Mouse (Mus musculus) kidney, embryonic 15.5 days (tissue): ENCODE data around the gene Neurl3. TPM values are rescaled to one million over a fixed set of nuclear protein-coding genes. Genes with fewer than 3 reads are reported as not detected.

Source experiments
- ATAC-seq: fragments of 200-750 bp; cut with Nextera tagmentation; replicated peaks from 2 replicates; pipeline ENCODE4 v1.8.0; 2017; ENCODE audit warnings: moderate TSS enrichment; ENCODE audit not compliant: low FRiP score
- H3K27ac ChIP-seq: fragments of 300-500 bp; sonication (generic); 2 replicates; pipeline ENCODE4 v1.5.1; 2015; ENCODE audit warnings: mild to moderate bottlenecking, inconsistent platforms
- H3K27me3 ChIP-seq: fragments of 300-500 bp; sonication (generic); 2 replicates; pipeline ENCODE4 v1.6.1; 2015; ENCODE audit warnings: inconsistent platforms
- H3K36me3 ChIP-seq: fragments of 300-500 bp; sonication (generic); 2 replicates; pipeline ENCODE4 v1.6.1; 2015; ENCODE audit warnings: inconsistent platforms
- H3K4me1 ChIP-seq: fragments of 300-500 bp; sonication (generic); 2 replicates; pipeline ENCODE4 v1.6.1; 2015; ENCODE audit warnings: inconsistent platforms
- H3K4me2 ChIP-seq: fragments of 300-500 bp; sonication (generic); 2 replicates; pipeline ENCODE4 v1.6.1; 2015; ENCODE audit warnings: moderate library complexity, mild to moderate bottlenecking, inconsistent platforms
- H3K4me3 ChIP-seq: fragments of 300-500 bp; sonication (generic); replicated peaks from 2 replicates; pipeline ENCODE4 v1.5.1; 2015; ENCODE audit warnings: mild to moderate bottlenecking, inconsistent platforms
- H3K9ac ChIP-seq: fragments of 300-500 bp; sonication (generic); 2 replicates; pipeline ENCODE4 v1.6.1; 2015; ENCODE audit warnings: mild to moderate bottlenecking, inconsistent platforms
- H3K9me3 ChIP-seq: fragments of 300-500 bp; sonication (generic); replicated peaks from 2 replicates; pipeline ENCODE4 v1.6.1; 2016; ENCODE audit warnings: inconsistent platforms
- WGBS: fragments of 180-500 bp; shearing (Covaris S2); methylation state at CpG from one replicate; pipeline ENCODE4 v1.1.7; 2015; ENCODE audit warnings: mixed read lengths; 5-methylcytosine and 5-hydroxymethylcytosine counted together
- polyA plus RNA-seq: library from polyadenylated mRNA; unstranded; fragments of >200 nt; fragmentation: Nextera tagmentation; extraction: Ambion mirVana; gene quantifications from 2 replicates; pipeline ENCODE4 v1.2.1, GENCODE M21; 2015

Gene Neurl3
- polyA plus RNA-seq, 1 experiment from 2014 or later = 16.6 TPM

DNA sequence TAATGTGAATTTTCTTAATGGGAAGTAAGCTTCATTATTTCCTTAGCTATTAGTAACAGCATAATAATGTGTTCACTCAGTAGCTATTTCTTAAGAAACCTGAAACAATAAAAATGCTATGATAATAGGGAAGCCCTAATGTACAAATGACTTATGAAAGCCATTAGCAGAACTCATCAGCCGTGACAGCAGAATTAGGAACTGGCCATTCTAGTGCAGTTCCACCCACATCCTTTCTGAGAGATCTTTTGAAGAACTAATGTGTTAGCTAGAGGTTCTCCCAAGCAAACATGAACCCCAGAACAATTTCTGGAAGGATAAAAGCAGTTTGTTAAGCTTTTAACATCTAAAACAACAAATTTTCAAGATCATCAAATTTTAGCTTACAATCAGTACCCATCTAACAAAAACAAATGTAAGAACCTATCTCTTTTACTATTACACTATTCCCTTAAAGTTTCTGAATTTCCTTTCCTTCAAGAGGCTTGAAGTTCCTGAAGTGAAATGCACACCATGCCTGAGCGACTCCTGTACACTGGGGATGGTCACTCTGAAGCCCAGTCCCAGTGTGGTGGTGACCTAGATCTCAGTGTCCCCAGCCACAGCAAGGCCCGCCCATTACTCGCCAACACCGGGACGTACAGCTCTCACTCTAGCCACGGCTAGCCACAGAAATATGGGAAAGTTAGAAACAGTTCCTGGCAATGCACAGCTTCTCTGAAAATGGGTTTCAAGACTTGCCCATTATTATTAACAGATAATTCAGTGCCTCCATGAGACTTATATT, 43.4 kb downstream of the Neurl3 start:
- 0 out of 2 replicates have a peak, but pooled peaks cover 4% of the 10 kb centered on the region for H3K4me1 ChIP-seq
- no peak overlapping the region for H3K4me2 ChIP-seq
- H3K9ac ChIP-seq = no peak overlapping the region
- 84% methylated on average over 7 of the region's 7 CpGs for WGBS
- no peak overlapping the region for H3K4me3 ChIP-seq
- no peaks in the 10 kb centered on the region for H3K27me3 ChIP-seq
- H3K9me3 ChIP-seq = no peaks in the 10 kb centered on the region
- ATAC-seq = no peak
- H3K27ac ChIP-seq = no peak overlapping the region
- peaks cover 62% of the 10 kb centered on the region for H3K36me3 ChIP-seq

DNA sequence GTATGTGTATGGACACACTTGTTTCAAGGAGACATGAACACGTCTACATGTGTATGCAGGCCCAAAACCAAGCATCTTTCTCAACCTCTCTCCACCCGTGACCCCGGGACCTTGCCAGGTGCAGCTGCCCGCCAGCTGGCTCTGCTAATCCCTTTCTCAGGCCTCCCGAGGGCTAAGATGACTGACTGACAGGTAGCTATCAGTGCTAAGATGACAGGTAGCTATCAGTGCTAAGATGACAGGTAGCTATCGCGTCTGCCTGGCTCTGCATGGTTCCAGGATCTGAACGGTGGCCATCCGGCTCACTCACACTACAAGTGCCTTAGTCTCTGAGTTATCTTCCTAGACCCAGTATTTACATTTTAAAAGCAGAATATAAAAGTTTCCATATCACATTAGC, 46.0 kb downstream of the Neurl3 start:
- Histone ChIP-seq H3K27me3 (no peaks in the 10 kb centered on the region), H3K36me3 (peaks cover 71% of the 10 kb centered on the region), H3K4me1 (no peaks in the 10 kb centered on the region), H3K4me3 (no peak overlapping the region), H3K9ac (no peak overlapping the region), H3K4me2 (no peak overlapping the region), H3K27ac (no peak overlapping the region), H3K9me3 (no peaks in the 10 kb centered on the region)
- 91% methylated on average over 9 of the region's 9 CpGs for WGBS
- no peak for ATAC-seq

DNA sequence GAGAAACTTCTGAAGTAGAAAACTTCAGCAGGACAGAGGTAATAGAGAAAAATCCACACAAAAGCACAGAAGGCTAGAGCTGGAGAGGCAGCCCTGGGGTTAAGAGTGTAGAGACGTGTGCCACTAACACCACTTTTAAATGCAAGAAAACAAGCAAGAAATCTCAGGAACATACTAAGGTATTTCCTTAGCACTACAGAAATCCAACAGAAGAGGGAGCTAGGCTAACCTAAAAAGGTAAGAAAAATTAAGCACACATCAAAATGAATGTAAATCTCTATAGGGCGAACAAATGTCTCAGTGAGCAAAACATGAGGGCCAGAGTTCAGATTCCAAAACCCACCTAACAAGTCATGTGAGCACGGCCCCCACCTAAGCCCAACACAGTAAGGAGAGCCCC, 49.8 kb downstream of the Neurl3 start:
- Histone ChIP-seq H3K4me1 (no peaks in the 10 kb centered on the region), H3K9me3 (no peaks in the 10 kb centered on the region), H3K27me3 (no peaks in the 10 kb centered on the region), H3K27ac (no peak overlapping the region), H3K9ac (no peak overlapping the region), H3K36me3 (peaks cover 78% of the 10 kb centered on the region), H3K4me3 (no peak overlapping the region), H3K4me2 (no peak overlapping the region)
- ATAC-seq = no peak
- WGBS = 78% methylated on average over 3 of the region's 3 CpGs

Other genes with a start within 250 kb of the Neurl3 start
- gene Hs6st1, start 206.3 kb downstream of the Neurl3 start, polyA plus RNA-seq = 7.2 and 7.5 TPM in 2 replicates
- 56.1 and 59.9 TPM in 2 replicates for gene Uggt1, start 30.0 kb downstream of the Neurl3 start, polyA plus RNA-seq
- 6.7 and 7.3 TPM in 2 replicates for gene Arid5a, start 33.1 kb upstream of the Neurl3 start, polyA plus RNA-seq
- 44.8 and 49.9 TPM in 2 replicates for gene Kansl3, start 94.5 kb upstream of the Neurl3 start, polyA plus RNA-seq
- 1.0 and 1.5 TPM in 2 replicates for gene Fer1l5, start 97.6 kb upstream of the Neurl3 start, polyA plus RNA-seq
- gene Lman2l, start 170.6 kb upstream of the Neurl3 start, polyA plus RNA-seq = 55.7 and 57.7 TPM in 2 replicates
- 12.3 and 12.4 TPM in 2 replicates for gene Cnnm4, start 196.9 kb upstream of the Neurl3 start, polyA plus RNA-seq
- gene Cnnm3, start 237.2 kb upstream of the Neurl3 start, polyA plus RNA-seq = 3.7 and 4.0 TPM in 2 replicates